Mouse (Mus musculus) kidney, adult 2 months (tissue): ENCODE results near the gene Tysnd1.

Source experiments
- CTCF ChIP-seq: fragments of 200-500 bp; conservative IDR thresholded peaks from 2 replicates; pipeline ENCODE4 v1.5.1; 2011; ENCODE audit warnings: low read depth, mild to moderate bottlenecking, control low read depth, low read length, moderate library complexity, mixed read lengths; ENCODE audit not compliant: insufficient read depth, insufficient read length
- POLR2A ChIP-seq: fragments of 200-500 bp; IDR thresholded peaks from one replicate; pipeline ENCODE4 v1.6.1; 2011; ENCODE audit warnings: low read depth, low read length, control low read depth

DNA sequence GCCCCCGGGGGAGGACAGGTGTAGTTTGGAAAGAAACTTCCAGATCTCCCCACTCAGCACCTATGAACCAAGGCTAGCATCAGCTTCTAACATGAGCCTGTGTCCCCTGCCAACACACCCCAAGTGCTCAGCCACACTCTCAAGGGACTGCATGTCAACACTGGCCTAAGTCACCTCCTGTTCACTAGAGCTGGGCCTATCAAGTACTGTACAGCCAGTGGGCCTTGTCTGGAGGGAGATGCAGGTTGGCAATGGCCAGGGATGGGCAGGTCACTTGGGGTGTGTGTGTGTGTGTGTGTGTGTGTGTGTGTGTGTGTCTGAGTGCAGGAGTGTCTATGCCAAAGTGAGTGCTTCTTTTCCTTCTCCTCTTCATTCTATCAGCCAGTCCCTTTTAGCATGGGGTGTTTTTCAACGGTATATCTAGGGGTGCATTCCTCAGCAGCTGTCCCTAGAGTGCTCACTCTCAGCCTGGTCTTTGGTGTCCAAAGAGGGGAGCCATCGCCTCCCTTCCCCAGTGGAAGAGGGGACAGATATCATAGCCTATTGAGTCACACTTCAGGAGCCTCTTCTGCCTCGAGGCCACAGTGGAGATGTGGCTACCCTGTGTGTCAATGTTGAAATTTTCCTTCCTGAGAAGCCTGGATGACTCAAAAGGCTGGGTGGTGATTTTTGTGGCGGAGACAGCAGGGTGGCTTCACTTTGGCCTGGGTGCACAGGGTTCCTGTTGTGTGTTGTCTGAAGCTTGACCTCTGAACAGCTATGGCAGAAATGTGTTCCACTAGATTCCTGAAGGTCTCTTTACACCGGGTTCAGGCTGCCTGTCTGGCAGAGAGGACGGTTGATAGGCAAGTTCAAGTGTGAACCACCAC is 20.9 kb downstream of the Tysnd1 start:
- TF ChIP-seq CTCF: no peak
- TF ChIP-seq POLR2A: no peak
